Mouse (Mus musculus) urinary bladder, postnatal 10 days (tissue): ENCODE results near the gene Tnfrsf1b.
"Not testable (repeated sequence)": the region's sequence is repeated elsewhere in the genome, so short reads cannot be mapped to it uniquely, and the experiment has no call there.

Experiments
- DNase-seq: peaks from one replicate; pipeline ENCODE4 v3.0.0; 2022; ENCODE audit warnings: low spot score

Tnfrsf1b gene

DNA sequence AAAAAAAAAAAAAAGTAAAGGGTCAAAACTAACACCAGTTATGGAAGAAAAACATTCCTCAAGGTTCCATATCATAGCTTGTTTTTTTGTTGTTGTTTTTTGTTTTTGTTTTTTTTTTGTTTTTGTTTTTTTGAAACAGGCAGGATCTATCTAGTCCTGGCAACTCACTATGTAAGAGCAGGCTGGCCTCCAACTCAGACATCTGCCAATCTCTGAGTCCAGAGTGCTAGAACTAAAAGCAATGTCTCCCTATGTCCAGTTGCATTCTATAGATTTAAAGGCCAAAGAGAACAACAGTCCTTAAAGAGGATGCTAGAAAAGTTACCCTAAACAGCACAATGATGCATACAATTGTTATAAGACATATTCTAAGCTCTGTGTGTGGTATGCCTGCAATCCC, 58.1 kb downstream of the Tnfrsf1b start:
- no peak for DNase-seq

DNA sequence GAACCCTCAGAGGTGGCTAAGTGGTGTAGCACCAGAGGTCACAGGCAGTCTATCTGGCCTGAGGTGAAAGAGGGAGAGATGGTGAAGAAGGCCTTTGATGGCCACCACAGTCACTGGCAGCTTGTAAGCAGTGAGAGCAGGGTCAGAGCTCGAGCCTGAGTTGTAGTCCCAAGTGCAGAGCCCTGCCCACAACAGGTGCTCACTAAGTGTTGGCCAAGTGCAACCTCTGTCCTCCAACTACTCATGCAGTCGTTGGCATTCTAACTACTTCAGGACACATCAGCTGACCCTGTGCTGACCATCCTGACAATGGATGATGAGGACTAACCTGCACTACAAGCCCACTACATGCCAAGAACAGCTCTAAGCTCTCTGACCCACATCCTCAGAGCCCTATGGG, 59.1 kb downstream of the Tnfrsf1b start:
- no peak for DNase-seq

DNA sequence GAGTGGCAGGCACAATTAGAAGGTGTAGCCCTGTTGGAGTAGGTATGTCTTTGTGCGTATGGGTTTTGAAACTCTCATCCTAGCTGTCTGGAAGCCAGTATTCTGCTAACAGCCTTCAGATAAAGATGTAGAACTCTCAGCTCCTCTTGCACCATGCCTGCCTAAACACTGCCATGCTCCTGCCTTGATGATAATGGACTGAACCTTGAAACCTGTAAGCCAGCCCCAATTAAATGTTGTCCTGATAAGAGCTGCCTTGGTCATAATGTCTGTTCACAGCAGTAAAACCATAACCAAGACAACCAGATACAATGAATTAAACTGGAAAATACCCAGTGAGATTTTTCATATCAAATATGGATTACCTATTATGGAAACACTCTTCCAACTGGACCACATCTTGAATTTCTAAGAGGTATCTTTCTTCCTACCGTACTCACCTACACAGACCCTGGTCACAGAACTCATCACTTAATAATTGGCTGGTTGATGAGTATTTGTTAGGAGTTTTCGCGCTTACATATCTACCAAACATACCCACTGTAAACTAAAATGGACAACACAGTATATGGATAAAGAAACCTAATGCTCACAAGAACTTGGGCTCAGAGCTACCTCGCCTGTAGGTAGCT, 67.6 kb downstream of the Tnfrsf1b start:
- DNase-seq: no peak

DNA sequence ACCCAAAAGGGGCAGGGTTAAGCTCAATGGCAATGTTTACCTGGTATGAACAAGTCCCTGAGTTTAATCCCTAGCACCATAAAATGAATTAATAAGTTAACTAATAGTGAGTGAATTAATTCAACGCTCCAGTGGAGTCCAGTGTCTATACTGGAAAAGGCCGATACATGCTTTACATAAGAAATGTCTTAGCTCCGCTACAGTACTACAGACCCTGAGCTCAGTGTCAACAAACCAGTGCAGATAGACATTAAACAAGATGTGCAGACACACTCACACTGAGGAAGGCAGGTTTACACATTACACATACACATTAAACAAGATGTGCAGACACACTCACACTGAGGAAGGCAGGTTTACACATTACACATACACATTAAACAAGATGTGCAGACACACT, 81.1 kb downstream of the Tnfrsf1b start:
- DNase-seq: not testable (repeated sequence)

DNA sequence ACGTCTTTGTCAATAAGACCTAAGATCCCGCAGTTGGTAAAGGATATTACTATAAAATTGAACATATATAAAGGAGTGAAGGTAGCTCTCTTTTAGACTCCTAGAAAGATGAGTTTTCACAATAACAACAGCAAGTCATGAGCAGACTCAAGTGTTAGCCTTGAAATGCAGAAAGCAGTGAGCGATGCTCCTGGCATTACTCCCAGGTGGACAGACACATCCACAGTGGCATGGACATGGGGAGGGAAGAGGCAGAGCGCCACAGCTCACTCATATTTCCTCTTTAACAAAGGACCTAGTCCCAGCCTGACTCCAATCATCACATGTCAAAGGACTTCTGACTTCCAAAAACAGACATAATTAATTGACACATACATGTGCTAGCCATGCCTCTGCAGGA, 82.6 kb downstream of the Tnfrsf1b start:
- no peak for DNase-seq
